Mouse (Mus musculus) cerebellum, adult 8-10 months (tissue): ENCODE results near the gene Il10.

Experiments used
- DNase-seq: peaks from one replicate; pipeline ENCODE4 v3.0.0; 2022

Il10 gene

GRCm38 (mm10) chr1:131019492-131020098, at the start of gene Il10:
Gene Il10, plus strand, starts transcription at chr1:131019845.
- DNase-seq: no peak

- peak; percentile 9 for DNase-seq
Observed at GRCm38 (mm10) chr1:130979455-130979854, 40.2 kb upstream of the Il10 start.

GRCm38 (mm10) chr1:130984441-130984840, 35.2 kb upstream of the Il10 start:
- DNase-seq: no peak

GRCm38 (mm10) chr1:130987001-130987400, 32.6 kb upstream of the Il10 start:
- DNase-seq: no peak

GRCm38 (mm10) chr1:130987418-130987817, 32.2 kb upstream of the Il10 start:
- no peak for DNase-seq

GRCm38 (mm10) chr1:130989331-130989730, 30.3 kb upstream of the Il10 start:
- no peak for DNase-seq

- DNase-seq: no peak
Observed at GRCm38 (mm10) chr1:130990448-130990847, 29.2 kb upstream of the Il10 start.

- no peak for DNase-seq
Observed at GRCm38 (mm10) chr1:130993574-130994154, 26.0 kb upstream of the Il10 start.

GRCm38 (mm10) chr1:130995515-130995914, 24.1 kb upstream of the Il10 start:
- no peak for DNase-seq

- no peak for DNase-seq
Observed at GRCm38 (mm10) chr1:130996356-130996755, 23.3 kb upstream of the Il10 start.

- DNase-seq: no peak
Observed at GRCm38 (mm10) chr1:130997441-130997840, 22.2 kb upstream of the Il10 start.

- DNase-seq: no peak
Observed at GRCm38 (mm10) chr1:130998321-130998720, 21.3 kb upstream of the Il10 start.

- DNase-seq: no peak
Observed at GRCm38 (mm10) chr1:130999708-131000107, 19.9 kb upstream of the Il10 start.

GRCm38 (mm10) chr1:131000296-131000695, 19.3 kb upstream of the Il10 start:
- DNase-seq: no peak

GRCm38 (mm10) chr1:131002561-131002960, 17.1 kb upstream of the Il10 start:
- no peak for DNase-seq

- no peak for DNase-seq
Observed at GRCm38 (mm10) chr1:131003037-131003922, 16.4 kb upstream of the Il10 start.

GRCm38 (mm10) chr1:131006069-131006468, 13.6 kb upstream of the Il10 start:
- no peak for DNase-seq

GRCm38 (mm10) chr1:131010201-131011153, 9.2 kb upstream of the Il10 start:
- DNase-seq: no peak

GRCm38 (mm10) chr1:131012494-131012893, 7.2 kb upstream of the Il10 start:
- DNase-seq: no peak

GRCm38 (mm10) chr1:131013926-131014325, 5.7 kb upstream of the Il10 start:
- DNase-seq: no peak

- DNase-seq: no peak
Observed at GRCm38 (mm10) chr1:131015281-131015680, 4.4 kb upstream of the Il10 start.

GRCm38 (mm10) chr1:131015879-131016278, 3.8 kb upstream of the Il10 start:
- DNase-seq: no peak
